Mouse (Mus musculus) liver (tissue): ENCODE data around the gene Tmem115.

Source experiments
- DNase-seq: peaks from one replicate; pipeline ENCODE4 v3.0.0-alpha.2; 2020; ENCODE audit warnings: mixed read lengths

Tmem115 gene

DNA sequence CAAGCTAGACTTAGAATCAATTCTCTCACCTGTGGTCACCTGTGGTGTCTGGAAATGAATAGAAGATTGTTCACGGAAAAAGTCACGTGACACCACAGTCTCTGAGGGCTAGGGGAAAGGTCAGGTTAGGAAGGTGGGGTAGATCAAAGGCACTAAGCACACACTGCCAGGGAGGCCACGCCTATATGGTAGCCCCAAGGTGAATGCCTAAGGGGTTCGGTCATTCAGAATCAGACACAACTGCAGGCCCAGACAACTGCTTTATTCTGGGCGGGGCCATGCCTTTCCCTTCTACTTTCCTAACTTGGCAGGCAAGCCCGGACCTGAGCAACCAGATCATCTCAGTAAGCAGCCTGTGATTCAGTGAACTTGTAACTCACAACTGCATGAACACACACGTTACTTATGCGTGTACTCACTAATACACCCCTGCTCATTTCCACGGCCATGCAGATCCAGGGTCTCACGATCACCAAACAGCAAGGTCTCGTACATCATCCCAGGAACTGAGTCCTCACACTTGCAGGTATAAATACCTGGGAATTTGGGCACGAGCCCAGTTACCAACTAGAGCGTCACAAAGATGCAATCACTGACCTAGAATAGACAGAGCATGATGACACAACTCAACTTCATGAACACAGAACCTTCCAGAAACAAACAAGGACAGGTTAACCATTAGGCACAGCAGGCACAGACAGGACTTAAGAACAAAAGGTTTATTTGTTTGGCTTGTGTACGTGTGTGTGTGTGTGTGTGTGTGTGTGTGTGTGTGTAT is 42.0 kb downstream of the Tmem115 start:
- peak; percentile 12 for DNase-seq

DNA sequence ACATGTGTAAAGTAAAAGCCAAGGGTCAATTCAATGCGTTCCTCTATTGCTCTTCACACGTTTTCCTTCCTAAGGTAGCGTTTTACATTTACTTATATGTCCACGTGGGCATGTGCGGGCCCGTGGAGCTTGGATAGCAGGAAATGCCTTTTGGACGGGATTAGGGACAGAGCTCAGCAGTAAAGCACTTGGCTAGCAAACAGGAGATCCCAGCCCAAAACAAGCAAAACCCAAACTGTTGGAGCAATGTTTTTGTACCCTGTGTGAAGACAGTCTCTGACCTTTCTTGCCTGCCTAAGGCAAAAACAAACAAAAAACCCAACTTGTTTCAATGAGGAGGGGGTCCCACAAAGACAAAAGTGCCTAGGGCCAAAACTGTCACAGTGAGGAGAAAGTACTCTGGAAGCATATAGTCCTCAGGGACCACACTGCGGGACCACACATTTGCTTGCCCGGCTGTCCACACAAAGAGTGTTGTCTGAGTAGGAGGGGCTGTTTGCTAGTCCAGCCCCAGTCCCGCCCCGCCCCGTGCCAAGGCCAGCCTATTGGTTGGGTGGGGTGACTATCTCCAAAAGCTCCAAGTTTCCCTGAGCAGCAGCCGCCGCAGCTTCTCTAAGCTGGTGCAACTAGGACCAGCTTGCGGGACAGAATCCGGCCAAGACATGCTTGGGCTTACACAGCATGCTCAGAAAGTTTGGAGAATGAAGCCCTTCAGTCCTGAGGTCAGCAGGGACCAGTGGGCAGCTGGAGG is 42.8 kb downstream of the Tmem115 start, which contains the start of gene Hyal1:
Gene Hyal1 (plus strand): TSS at position 571 of the 751 bp plus-strand sequence.
- peak; percentile 95 for DNase-seq

DNA sequence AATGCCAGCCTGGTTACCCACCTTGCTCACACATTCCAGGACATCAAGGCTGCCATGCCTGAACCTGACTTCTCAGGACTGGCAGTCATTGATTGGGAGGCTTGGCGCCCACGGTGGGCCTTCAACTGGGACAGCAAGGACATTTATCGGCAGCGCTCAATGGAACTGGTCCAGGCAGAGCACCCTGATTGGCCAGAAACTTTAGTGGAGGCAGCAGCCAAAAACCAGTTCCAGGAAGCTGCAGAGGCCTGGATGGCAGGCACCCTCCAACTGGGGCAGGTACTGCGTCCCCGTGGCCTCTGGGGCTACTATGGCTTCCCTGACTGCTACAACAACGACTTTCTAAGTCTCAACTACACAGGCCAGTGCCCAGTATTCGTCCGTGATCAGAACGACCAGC is 44.1 kb downstream of the Tmem115 start:
- DNase-seq: no peak

DNA sequence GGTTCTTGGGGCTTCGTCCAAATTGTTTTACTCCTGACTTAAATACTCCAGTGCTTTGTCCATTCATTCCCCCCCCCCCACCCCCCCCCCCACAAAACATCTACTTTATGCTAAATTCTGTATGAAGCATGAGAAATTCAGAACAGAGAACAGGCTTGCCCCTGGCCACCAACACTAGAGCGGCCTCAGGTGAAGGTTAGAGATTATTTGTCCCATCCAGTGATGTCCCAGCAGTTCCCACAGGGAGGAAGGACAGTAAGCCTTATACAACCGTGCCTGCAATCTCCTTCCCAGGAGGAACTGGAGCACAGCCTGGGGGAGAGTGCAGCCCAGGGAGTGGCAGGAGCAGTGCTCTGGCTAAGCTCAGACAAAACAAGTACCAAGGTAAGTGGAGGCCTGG is 44.8 kb downstream of the Tmem115 start, which contains the start of gene Naa80:
Gene Naa80 (plus strand): TSS at position 301 of the 400 bp plus-strand sequence.
- no peak for DNase-seq

DNA sequence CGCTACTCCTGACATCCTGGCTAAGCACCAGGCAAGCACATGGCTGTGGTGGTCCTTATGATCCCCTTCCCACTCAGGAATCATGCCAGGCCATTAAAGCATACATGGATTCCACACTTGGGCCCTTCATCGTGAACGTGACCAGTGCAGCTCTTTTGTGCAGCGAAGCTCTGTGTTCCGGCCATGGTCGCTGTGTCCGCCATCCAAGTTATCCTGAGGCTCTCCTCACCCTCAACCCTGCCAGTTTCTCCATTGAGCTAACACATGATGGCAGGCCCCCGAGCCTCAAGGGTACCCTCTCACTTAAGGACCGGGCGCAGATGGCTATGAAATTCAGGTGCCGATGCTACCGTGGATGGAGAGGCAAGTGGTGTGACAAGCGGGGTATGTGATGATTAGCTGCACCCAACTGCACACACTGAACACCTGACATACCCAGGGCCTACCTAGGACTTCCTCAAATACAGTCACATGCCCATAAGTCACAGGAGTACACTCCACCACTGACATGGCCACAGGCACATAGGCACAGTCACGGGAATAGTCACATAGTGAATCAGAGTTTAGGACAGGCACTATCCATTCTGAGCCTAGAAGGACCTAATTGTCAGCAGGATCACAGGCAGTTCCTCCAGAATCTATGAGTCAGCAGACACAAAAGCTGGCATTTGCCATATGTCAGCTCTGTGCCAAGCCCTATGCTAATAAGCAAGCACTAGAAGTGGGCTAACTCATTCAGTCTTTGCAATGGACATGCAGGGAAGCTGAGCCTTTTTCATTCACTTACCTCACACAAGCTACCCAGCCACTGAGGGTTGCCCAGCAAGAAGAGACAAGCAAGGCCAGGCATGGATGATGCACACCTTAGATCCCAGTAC is 45.5 kb downstream of the Tmem115 start:
- no peak for DNase-seq

DNA sequence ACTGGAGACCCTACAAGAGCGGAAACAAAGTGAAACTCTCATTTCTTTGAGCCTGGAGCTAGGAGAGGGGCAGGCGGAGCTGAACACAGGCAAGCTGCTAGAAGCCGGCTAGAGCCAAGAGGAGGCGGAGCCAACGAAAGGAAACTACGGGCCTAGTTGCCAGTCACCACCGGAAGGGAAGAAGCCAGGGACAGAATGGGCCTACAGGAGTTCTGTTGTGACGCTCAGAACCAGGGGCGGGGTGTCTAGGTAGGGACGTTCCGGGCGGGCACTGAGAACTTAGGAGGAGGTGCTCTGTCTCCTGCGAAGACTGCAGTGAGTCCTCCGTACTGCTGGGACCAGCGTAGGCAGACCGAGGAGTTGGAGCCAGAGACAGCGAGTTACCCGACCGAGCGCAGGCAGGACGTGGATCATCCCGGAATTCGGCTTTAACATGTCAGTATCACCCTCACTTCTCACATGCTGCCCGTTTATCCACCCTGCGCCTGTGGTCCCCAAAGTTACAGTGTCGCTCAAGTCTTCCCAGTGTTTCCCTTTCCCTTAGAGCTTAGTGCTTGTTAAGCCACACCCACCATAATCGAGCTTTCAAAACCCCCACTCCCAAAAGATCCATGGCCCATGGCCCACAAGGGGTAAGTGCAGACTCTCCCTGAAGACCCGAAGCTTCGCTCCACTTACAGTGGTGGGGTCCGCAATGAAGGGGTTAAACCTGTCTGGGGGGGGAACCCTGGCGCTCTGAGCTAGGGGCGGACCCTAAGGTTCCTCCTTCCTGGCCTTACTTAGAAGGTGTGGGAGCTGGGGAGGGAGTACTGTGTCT is 47.0 kb downstream of the Tmem115 start, which contains the start of gene Hyal3:
Gene Hyal3 (plus strand): TSS at position 318 of the 817 bp plus-strand sequence.
- peak; percentile 92 for DNase-seq

DNA sequence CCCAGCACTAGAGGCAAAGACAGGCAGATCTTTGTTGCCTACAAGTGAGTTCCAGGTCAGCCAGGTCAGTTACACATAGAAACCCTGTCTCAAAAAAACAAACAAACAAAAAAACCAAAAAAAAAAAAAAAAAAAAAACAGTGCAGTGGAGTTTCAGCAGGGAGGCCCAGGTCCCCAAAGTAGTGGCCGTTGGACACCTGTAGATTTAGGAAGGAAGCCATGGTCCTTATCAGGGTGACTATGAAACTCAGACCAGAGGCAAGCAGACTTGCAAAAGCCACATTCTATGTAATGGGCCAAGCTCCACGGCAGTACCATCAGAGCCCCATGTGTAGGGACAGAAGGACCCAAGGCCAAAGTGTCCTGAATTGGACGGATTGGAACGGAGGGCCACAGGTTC is 47.8 kb downstream of the Tmem115 start:
- no peak for DNase-seq

DNA sequence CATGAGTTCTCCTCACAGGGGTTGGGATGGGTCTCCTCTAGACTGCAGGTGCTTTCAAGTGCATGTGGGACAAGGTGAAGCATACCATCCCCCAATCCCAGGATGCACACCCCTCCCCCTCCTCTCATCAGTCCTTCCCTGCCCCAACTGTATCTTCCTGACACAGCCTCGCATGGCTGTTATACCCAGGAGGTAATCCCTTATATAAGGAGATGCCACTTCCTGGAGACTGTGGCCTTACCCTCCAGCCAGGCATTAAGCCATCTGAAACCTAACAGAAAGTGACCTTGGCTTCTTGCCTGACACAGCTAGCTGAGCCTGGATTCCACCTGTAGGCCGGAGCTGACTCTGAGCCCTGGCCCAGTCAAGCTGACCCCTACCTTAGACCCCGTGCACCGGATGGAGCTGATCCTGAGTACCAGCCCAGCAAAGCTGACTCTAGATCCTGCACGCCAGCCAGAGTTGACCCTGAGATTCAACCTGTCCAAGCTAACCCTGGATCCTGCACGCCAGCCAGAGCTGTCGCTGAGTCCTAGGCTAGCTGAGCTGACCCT is 48.8 kb downstream of the Tmem115 start:
- no peak for DNase-seq

DNA sequence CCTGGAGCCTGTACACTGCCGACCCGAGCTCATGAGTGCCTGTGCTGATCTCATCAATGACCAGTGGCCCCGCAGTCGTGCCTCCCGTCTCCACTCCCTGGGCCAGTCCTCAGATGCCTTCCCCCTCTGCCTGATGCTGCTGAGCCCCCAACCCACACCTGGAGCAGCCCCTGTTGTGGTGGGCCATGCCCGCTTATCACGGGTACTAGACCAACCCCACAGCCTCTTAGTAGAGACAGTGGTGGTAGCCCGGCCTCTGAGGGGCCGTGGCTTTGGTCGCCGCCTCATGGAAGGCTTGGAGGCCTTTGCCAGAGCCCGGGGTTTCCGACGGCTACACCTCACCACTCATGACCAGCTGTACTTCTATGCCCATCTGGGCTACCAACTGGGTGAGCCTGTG is 49.4 kb downstream of the Tmem115 start:
- DNase-seq: no peak

DNA sequence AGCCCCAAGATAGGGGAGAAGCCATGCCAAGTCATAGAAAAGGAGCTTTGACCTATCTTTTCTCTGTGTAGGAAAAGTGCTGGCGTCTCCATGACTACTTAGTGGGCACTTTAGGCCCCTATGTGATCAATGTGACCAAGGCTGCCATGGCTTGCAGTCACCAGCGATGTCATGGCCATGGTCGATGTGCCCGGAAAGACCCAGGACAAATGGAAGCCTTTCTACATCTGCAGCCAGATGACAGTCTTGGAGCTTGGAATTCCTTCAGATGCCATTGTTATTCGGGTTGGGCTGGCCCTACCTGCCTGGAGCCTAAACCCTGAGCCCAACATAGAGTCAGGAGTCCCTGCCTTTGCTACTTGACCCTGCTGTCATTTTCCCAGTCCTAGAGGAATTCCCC is 52.8 kb downstream of the Tmem115 start:
- DNase-seq: no peak

DNA sequence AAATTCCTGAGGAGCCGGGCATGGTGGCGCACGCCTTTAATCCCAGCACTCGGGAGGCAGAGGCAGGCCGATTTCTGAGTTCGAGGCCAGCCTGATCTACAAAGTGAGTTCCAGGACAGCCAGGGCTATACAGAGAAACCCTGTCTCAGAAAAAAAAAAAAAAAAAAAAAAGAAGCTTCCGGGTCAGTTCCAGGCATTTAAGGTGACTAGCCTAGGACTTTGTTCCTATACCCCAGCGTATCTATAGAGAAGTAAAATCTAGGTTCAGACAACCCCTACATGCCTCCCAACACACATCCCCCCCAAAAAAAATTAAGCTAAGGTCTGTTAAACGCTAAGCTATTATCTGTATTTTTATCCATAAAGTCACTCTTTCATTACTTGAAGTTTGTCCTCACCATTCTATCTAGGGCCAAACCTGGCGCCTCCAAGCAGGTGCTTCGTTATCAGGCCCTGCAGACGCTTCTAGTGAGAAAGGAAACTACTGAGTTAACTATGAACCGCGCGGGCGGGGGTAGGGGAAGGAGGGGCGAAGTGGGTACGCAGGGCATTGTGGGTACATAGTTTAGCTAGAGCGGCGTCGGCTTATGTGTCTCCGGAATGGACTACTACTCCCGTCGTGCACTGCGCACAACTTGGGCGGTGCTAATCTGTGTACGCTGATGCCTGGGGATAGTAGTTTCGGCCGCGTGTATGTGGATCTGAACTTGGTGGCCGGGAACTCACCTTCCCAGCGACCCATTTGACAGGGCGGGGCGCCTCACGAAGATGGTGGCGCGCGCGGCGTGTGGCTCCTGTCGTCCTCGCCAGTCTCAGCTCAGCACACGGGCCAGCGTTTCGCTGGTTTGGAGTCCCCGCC is 53.5 kb downstream of the Tmem115 start, which contains the start of gene Ifrd2:
Gene Ifrd2 (plus strand): TSS at position 669 of the 859 bp plus-strand sequence.
- DNase-seq: peak; percentile 99

DNA sequence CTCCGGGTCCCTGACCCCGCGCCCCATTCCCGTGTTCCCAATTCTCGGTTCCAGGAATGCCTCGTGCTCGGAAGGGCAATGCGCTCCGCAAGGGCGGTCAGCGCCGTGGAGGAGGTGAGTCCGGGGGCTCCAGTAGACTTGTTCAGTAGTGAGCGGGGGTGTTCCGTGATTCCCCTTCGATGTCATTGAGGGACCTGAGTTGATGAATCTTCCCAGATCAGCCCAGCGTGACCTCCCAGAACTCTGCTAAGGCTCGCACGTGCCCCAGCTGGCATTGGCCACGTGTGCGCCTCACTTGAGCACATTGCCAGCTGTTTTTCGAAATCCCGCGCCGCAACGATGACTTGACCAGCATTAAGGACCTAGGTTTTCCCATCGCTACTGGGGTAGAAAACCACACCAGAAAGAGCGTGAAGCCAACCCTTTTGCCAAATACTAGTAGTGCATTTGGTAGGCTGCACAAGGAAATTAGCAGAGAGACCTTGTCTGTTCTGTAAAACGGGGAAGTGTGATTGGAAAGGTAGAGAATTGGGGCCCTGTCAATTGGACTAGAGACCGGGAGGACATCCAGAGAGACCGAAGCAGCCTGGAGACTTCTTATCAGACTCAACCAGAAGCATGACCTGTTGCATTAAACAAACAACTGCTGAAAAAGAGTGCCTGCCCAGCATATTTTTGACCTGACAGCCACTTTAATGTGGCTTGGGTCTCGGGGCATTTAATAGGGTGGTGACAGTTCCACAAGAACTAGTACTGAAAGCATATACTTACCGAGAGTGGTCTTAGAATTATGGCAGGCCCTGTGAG is 54.3 kb downstream of the Tmem115 start:
- peak; percentile 69 for DNase-seq
